Mouse (Mus musculus): ENCODE results near the gene Eme2.

Eme2 gene

DNA sequence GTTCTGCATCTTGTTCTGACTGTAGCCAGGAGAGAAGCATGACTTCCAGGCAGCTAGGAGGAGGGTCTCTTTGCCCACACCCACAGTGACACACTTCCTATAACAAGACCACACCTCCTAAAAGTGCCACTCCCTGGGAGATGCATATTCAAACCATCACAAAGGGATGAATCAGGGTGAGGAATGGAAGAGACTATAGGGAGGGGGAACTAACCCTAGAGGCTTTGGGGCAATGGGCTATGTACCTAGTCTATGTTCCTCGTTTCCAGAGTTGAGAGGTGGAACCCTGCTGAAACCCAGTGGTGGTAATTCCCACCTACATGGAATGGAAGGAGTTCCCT is 20.5 kb downstream of the Eme2 start:
- no peak for DNase-seq (ENCODE audit: low read depth)

DNA sequence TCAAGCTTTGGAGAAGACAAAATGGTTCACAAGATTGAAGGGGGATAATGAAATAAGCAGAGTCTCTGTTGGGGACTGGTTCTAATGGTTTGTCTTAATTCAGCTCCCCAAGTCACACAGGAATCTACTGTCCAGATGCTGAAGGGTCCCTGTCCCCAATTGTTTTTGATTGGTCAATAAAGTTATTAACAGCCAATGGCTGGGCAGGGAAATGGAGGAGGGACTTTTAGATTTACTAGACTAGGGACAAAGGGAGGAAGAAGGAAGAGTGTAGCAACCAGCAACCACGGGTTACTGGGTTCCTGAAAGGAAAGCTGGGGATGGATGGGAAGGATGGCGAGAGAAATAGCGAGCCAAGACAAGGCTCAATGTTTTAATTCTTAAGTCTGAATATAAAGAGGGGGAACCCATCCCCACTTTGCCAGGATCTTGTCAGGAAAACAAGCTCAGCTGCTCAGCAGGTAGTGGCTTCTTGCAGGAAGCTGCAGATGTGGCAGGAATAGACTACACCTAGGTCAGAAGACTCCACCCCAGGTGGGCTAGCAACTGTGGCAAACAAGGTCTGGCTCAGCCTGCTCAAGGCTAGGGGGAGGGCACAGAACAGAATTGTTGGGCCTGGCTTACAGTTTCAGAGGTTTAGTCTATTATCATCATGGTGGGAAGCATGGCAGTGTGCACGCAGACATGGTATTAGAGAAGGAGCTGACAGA is 21.0 kb downstream of the Eme2 start:
- DNase-seq (ENCODE audit: low read depth), result no peak

DNA sequence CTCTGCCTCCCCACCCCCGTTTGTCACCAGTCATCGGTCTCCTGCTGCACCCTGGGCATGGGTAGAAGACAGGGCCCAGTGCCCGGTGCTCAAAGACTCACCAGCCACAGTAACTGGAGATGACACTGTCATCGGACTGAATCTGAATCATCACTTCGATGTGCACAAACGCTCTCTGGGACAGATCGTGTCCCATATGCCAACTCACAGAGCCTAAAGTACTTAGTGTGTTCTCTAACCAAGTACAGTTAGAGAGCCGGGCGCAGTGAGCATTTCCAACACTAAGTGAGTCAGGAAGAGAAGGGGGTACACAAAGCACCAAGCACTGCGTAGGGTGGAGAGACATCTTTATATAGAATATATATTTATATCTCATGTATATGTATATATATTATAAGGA is 27.0 kb downstream of the Eme2 start:
- no peak for DNase-seq (ENCODE audit: low read depth)

DNA sequence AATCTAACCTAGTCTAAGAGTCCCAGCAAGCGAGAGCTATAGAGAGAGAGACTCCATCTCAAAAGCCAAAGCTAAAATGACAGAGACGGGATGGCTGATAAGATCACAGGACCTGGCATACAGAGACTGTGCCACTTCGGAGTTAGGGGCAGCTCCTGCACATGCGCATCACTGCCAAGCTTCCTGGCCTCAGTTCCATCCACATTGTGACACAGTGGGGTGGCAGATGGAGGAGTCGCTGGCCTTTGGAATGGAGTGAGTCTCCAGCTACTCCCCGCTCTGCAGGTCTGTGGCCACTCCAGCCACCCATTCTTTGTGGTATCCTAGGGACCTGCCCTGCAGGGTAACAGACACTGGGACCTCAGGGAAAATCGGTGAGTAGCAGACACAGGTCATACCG is 29.1 kb downstream of the Eme2 start, which contains the start of gene Igfals:
Gene Igfals (plus strand): TSS at position 222 of the 400 bp plus-strand sequence.
- no peak for DNase-seq (ENCODE audit: low read depth)

DNA sequence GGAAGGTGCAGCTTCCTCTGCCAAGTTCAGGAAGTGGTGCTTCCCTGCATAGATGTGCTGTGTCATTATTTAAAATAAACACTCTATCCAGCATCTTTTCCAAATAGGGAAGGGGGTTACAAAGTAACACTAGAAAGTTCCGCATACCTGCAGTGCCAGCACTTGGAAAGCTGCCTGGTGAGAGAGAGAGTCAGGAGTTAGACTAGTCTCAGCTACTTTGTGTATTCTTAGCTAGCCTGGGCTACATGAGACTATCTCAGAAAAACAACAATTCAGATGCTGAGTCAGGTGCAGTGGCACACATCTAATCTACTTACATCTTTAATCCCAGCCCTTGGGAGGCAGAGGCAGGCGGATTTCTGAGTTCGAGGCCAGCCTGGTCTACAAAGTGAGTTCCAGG is 33.1 kb downstream of the Eme2 start:
- DNase-seq (ENCODE audit: low read depth), result no peak

DNA sequence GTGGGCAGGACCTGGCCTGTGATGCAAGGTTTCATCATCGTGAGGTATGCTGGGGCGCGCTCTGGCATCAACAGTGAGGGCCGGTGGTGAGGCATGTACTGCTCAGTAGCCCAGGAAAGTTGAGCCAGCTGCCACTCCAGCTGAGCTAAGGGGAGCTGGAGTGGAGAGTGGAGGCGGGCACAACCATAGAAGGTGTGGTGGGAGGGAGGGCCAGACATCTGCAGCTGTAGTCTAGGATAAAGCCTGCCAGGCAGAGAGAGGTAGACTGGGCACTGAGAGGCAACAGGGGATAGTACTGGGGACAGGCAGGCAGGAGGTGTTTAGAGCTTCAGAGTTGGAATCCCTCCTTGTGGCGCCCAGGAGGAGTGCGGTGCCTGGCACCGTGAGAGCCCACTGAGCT is 34.8 kb downstream of the Eme2 start:
- no peak for DNase-seq (ENCODE audit: low read depth)

DNA sequence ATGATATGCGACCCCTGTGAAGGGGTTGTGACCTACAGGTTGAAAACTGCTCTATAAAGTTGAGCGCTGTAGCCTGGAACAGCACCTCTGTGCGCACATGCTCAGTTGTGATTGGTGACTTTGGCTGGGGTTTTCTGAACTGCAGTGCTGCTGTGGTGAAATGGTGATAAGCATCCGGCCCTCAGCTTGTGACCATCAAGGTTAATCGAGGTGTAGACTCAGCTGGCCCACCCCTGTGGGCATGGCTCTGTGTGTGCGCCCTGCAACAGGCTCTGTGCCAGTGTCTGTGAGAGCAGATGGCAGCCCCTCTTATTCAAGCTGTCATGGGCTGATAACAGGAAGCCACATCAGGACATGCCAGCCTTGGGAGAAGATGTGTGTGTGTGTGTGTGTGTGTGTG is 35.9 kb downstream of the Eme2 start:
- no peak for DNase-seq (ENCODE audit: low read depth)

DNA sequence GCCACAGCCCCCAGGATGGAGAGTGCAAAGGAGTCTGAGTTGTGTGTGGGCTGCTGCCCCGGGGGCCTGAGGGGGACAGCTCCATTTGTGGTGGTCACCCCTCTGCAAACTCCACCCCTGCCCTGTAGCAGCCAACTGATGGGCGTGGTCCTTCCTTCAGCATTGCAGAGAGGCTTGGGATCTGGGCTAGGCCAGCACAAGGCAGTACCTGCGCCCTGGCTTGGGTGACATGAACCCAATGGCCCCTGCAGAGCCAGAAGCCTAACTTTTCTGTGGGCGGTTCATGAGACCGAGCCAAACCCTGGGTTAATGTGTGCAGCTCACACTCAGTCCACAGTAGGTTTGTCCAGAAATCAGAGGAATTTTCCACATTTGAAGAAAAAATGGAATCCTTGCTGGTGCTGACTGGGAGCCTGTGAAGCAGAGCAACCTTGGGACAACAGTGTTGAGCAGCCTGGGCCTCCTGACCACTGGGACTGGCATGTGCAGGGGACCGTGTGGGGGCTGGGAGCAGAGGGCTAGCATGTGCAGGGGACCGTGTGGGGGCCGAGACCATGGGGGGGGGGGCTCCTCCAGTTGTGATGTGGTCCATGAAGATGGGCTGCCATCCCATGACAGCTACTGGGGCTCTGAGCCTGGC is 36.9 kb downstream of the Eme2 start:
- no peak for DNase-seq (ENCODE audit: low read depth)

DNA sequence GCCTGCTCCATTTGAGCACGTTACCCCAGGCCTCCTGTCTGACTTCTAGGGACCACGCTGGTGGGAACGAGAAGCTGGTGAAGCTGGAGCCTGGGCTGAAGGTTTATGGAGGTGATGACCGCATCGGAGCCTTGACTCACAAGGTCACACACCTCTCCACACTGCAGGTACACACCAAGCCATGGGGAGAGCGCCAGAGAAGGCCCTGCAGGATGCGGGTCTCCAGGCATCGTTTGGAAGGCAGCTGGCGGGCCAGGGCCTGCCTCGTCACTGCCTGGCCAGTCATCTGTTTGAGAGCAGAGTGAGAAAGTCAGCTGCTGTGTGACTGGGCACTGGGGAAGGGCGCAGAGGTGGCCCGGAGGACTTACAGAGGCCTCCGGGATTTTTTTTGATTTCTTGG is 38.3 kb downstream of the Eme2 start:
- no peak for DNase-seq (ENCODE audit: low read depth)

DNA sequence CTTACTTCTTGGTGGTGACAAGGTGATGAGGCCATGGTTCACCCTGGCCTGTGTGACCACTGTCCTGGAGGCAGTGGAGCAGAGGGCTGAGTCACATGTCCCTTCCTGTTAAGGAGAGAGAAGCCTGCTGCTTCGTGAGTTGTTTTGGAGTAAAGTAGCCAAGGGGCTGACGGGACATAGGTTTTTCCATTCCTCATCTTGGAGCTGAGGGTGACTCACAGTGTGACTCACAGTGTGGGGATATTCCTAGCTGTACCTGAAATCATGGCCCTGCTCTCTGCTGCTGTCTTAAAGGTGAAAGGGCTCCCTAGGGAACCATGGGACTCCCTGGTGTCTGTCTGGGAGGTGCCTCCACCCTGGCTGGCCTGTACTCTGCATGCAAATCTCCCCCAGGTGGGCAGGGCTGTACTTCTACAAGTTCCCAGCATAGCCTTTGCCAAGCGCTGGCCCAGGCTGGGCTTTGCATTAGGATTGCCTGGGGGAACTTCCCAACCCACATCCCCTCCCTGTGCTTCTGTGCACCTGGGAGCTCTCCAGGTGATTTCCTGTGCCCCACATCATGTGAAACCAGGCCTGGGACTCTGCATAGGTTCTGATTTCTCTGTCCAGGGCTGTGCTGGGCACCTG is 38.9 kb downstream of the Eme2 start:
- peak; percentile 37 for DNase-seq (ENCODE audit: low read depth)

DNA sequence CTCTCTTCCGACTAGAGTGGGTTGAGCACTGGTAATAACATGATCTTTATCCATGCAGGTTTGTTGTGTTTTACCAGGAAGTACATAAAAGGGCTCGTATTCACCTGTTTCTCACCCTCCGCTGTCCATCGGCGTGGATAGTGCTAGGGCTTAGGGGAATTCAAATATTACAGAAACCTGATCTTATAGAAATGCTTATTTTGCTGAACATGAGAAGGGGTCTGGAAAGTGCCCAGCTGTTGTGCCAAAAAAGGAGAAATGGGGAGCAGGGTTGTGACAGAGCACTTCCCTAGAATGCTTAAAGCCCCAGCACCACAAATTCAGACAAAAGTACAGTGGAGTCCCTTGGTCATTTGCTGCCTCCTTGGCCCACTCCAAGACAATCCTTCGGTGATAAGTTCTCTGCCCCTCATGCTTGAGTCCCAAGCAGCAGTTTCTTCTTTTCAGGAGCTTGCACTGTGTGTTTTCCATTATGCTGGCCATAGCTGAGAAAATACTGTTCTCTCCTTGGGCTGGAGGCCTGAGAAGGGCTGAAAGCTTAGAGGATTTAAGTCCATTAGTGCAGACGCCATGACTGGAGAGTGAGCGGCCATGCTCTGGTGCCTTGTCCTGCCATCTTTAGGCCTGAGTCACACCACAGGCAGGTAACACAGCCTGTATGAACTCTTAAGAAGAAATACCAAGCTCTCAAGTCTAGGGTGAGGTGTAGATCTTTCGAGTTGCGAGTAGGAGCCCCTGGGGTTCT is 43.3 kb downstream of the Eme2 start:
- no peak for DNase-seq (ENCODE audit: low read depth)

DNA sequence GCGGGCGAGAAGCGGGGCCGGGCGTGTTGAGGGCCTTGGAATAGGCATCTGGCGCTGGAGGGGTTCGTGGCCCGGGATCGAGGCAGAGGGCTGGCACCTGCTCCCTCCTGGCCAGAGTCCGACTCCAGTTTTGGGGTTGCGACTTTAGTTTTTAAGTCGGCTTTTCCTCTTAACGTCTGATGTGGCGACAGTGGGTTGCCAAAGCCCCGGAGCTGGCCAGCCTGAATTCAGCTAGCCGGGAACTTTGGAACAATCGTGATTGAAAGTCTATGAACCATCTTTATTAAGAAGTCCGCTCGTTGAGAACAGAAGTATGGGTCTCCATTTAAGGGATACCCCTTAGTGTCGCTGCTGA is 44.1 kb downstream of the Eme2 start:
- no peak for DNase-seq (ENCODE audit: low read depth)

DNA sequence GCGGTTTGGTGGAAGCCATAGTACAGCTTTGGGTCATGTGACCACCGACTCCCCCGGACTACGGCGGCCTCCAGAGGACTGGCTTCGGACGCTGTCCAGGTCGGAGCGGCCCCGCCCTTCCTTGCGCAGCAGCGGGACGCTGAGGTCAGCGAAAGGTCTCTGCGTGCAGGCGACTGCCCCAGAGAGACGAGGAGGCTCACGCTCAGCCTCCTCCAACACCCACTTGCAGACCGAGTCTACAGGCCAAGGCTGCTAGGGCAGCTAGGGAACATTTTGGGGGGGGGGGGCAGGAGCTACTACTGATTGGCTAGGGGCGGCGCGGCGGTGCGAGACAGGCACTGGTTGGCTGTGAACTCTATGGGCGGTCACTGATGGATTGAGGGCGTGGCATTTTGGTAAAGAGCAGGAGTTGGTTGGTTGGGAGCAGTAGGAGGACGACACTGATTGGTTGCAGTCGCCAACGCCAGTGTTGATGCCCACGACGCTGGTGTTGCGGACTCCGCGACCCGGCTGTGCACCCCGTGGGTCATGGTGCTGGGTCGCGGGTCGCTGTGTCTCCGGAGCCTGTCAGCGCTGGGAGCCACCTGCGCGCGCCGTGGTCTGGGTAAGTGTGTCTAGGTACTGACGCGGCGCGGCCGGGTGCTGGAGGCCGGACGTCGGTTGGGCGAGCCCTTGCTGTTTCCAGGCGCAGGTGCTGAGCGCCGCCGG is 44.7 kb downstream of the Eme2 start, which contains the start of gene Fahd1:
Gene Fahd1 (minus strand): TSS at position 300 of the 708 bp plus-strand sequence.
- peak; percentile 97 for DNase-seq (ENCODE audit: low read depth)

DNA sequence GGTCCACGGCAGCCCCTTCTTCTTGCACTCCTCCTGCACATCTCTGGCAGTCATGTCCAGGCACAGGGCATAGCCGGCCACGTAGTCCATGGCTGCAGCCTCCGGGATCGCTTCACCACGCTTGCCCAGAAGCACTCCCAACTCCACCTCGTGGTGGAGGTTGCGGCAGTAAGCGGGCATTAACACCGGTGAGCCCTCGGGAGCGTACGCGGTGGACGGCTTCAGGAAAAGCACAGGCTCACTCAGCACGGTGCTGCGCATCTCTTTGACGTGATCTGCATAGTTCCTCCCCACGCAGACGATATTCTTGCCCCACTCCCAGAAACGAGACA is 45.2 kb downstream of the Eme2 start:
- DNase-seq (ENCODE audit: low read depth), result no peak

DNA sequence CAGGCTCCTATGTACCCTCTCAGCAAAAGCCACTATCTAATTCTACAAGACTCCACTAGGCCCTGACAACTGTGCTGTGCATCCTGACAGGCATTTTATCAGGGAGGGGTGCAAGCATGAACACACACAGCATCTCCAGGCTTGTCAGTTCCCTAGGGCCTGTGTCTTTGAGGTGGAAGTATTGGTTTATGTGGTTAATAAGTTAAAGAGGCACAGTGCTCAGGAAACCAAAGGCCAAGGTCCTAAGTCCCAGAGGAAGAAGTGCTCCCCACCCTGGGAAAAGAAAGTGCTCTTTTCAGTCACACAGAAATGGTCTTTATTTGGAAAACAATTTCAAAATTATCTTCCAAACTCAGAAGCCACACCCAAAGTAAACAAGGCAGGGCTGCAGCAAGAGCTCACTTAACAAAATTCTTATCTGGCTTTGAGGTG is 46.3 kb downstream of the Eme2 start:
- DNase-seq (ENCODE audit: low read depth), result no peak

DNA sequence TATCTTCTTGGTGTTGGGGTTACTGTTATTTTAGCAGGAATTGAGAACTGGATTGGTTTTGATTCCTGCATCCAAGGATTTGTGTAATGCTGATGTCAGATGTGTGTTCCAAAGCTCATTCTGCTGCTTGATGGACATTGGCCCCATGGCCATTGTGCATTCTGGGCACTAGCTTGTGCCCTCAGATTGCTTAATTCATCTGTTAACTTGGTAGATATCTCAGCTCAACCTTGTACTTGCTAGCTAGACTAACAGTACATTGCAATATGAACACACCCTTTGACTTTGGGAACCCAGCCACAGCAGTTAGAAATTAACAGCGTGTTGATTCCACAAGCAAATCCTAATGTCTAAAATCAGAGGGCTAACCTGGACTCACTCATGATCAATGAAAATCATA is 47.5 kb downstream of the Eme2 start:
- DNase-seq (ENCODE audit: low read depth), result no peak

DNA sequence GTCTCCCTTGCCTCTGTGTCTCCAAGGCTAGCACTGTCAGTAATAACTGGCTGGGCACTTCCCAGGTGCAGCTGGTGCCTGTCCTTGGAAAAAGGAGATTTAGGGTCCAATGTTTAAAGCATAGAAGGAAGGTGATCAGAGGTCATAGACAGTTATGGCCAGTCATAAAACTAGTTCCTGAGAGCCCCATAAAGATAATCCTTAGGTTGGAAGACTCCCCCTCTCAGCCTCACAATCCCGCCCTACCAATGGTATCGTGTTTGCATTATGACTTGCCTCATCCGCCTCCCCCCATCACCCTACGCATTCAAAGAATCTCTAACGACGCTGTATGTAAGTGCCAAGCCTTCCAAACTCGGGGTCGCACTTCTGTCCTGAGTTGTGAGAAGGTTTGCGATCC is 50.4 kb downstream of the Eme2 start:
- no peak for DNase-seq (ENCODE audit: low read depth)

DNA sequence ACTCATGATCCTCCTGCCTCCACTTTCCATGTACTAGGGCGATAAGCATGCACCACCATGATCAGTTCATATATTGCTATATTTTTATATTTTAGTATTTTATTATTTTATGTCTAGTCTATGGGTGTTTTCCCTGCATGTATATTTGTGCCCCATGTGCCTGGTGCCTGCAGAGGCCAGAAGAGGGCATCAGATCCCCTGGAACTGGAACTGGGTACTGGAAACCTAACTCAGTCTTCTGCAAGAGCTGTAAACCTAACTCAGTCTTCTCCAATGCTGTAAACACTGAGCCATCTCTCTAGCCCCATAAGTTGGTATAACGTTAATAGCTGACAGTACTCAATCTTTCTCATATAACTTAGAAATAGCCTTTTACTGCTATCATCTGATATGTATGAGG is 52.3 kb downstream of the Eme2 start:
- no peak for DNase-seq (ENCODE audit: low read depth)

DNA sequence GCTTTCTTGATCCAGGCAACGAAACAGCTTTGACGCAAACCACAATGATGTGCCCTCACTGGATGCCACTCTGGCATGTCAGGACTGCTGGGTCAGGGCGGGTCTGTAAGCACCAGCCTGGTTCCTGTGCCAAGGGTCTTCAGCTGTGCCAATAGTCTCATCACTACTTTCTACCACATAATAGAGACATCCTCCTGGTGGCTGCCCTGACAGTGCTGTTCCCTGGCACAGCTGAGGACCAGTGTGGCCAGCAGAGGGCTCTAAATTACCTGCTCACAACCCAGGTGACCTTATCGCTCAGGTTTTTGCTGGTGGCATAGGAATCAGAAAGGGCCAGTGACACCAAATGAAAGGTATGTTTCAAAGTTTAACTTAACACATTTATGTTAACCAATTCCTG is 53.8 kb downstream of the Eme2 start:
- no peak for DNase-seq (ENCODE audit: low read depth)

DNA sequence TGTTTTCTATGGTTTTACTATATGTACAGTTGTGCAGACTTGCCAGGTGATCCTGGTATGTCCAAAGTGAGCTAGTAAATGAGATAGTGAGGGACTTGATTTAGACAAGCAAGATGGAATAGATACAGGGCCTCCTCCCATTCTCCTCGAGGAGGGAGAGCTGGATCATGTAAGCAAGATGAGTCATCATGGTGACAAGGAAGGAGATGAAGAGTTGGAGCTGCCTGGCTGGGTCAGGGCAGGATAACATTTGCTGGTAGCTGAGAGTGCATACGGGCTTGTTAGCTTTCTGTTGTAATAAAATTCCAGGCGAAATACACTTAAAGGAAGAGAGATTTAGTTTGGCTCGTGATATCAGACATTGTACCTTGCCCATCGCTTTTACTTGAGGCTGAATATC is 54.5 kb downstream of the Eme2 start:
- no peak for DNase-seq (ENCODE audit: low read depth)

DNA sequence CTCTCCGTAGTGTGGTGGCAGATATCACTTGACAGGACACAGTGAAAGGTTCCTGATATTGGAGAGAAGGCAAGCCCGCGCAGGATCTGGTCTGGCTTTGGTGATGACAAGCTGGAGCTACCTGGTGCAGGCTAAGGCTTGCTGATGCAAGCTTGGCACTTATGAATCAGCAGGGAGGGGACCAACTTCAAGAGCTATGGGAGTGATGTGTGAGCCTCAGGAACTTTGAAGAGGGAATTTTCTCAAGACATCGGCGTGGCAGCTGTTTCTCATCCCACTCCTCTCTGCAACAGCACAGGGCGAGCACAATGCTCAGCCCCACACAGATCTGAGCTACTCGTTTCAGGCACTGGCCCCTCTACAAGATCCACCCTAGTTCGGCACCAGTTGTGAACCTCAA is 55.0 kb downstream of the Eme2 start, which contains the start of gene Hagh:
Gene Hagh (plus strand): TSS at position 302 of the 400 bp plus-strand sequence.
- no peak for DNase-seq (ENCODE audit: low read depth)
